In genomic region chr13:108043431-108044221, GRCm38 (mm10) we compare ENCODE assay signal across 8 mouse cellular contexts. TPM values are rescaled to one million over a fixed set of nuclear protein-coding genes. Genes with fewer than 3 reads are reported as not detected.
DNase-seq lines count a peak whose midpoint lies in the region; ATAC-seq lines count a peak whose summit lies in the region.

No protein-coding gene starts in this region.

- no peaks in the 10 kb centered on the region for H3K9me3 ChIP-seq in forebrain, embryonic 11.5 days (ENCODE audit: control insufficient read depth, low read length)
- no peaks in the 10 kb centered on the region for H3K9me3 ChIP-seq in hindbrain, embryonic 14.5 days (ENCODE audit: control insufficient read depth, low read length)
- no peaks in the 10 kb centered on the region for H3K9me3 ChIP-seq in limb, embryonic 12.5 days
- no peaks in the 10 kb centered on the region for H3K9me3 ChIP-seq in midbrain, embryonic 12.5 days

- peak overlapping the region; percentile 77 for H3K4me3 ChIP-seq in forebrain, embryonic 11.5 days (ENCODE audit: low read depth, low read length)
- peak overlapping the region; percentile 65 for H3K4me3 ChIP-seq in hindbrain, embryonic 14.5 days (replicated peaks; ENCODE audit: low read length)
- H3K4me3 ChIP-seq in limb, embryonic 12.5 days (replicated peaks), result peak overlapping the region; percentile 80
- H3K4me3 ChIP-seq in midbrain, embryonic 12.5 days, result peak overlapping the region; percentile 69

- DNase-seq in gastrocnemius, postnatal 25 days, result peak; percentile 9
- DNase-seq in gastrocnemius, postnatal 14 days, result no peak
- DNase-seq in adrenal gland, postnatal 10 days, result peak; percentile 61
- DNase-seq in forebrain, embryonic 11.5 days (ENCODE audit: low spot score), result no peak
- peak; percentile 65 for DNase-seq in hindbrain, embryonic 14.5 days (ENCODE audit: low spot score)
- no peak for DNase-seq in spleen, adult 12 weeks (ENCODE audit: low spot score)

- peak overlapping the region; percentile 83 for H3K4me2 ChIP-seq in forebrain, embryonic 11.5 days (ENCODE audit: low read depth, low read length, severe bottlenecking)
- peak overlapping the region; percentile 52 for H3K4me2 ChIP-seq in hindbrain, embryonic 14.5 days (replicated peaks)
- H3K4me2 ChIP-seq in limb, embryonic 12.5 days, result peak overlapping the region; percentile 59
- H3K4me2 ChIP-seq in midbrain, embryonic 12.5 days (replicated peaks), result peak overlapping the region; percentile 63

- peak; percentile 63; the same call in 1 of the 2 replicates for ATAC-seq in forebrain, embryonic 11.5 days (replicated peaks; ENCODE audit: low FRiP score)
- peak; percentile 71; the same call in 1 of the 2 replicates for ATAC-seq in hindbrain, embryonic 14.5 days (ENCODE audit: low FRiP score)
- peak; percentile 44; the same call in 1 of the 2 replicates for ATAC-seq in limb, embryonic 12.5 days (ENCODE audit: insufficient number of reproducible peaks, insufficient read depth, low FRiP score, low TSS enrichment, low read depth)
- peak; percentile 76 for ATAC-seq in midbrain, embryonic 12.5 days (ENCODE audit: low FRiP score, low read depth)

- peak overlapping the region; percentile 39; the same call in 1 of the 2 replicates for H3K27ac ChIP-seq in forebrain, embryonic 11.5 days (ENCODE audit: low read depth, low read length)
- H3K27ac ChIP-seq in hindbrain, embryonic 14.5 days, result peak overlapping the region; percentile 82
- H3K27ac ChIP-seq in limb, embryonic 12.5 days, result peak overlapping the region; percentile 96
- peak overlapping the region; percentile 75 for H3K27ac ChIP-seq in midbrain, embryonic 12.5 days (replicated peaks)

- no peaks in the 10 kb centered on the region; the same call in 1 of the 2 replicates for H3K36me3 ChIP-seq in forebrain, embryonic 11.5 days (ENCODE audit: control insufficient read depth, insufficient read depth, low read length)
- peaks cover 10% of the 10 kb centered on the region for H3K36me3 ChIP-seq in hindbrain, embryonic 14.5 days (replicated peaks; ENCODE audit: control insufficient read depth, insufficient read depth)
- peaks cover 17% of the 10 kb centered on the region for H3K36me3 ChIP-seq in limb, embryonic 12.5 days
- H3K36me3 ChIP-seq in midbrain, embryonic 12.5 days, result peaks cover 6% of the 10 kb centered on the region; the same call in 1 of the 2 replicates

- H3K4me1 ChIP-seq in forebrain, embryonic 11.5 days (replicated peaks; ENCODE audit: control insufficient read depth, insufficient read depth, low read length), result peaks cover 7% of the 10 kb centered on the region
- peaks cover 27% of the 10 kb centered on the region for H3K4me1 ChIP-seq in hindbrain, embryonic 14.5 days (replicated peaks; ENCODE audit: control insufficient read depth, insufficient read depth, low read length)
- peaks cover 22% of the 10 kb centered on the region for H3K4me1 ChIP-seq in limb, embryonic 12.5 days (replicated peaks)
- peaks cover 40% of the 10 kb centered on the region for H3K4me1 ChIP-seq in midbrain, embryonic 12.5 days

- no peaks in the 10 kb centered on the region for H3K27me3 ChIP-seq in forebrain, embryonic 11.5 days (ENCODE audit: control insufficient read depth, insufficient read depth, low read length)
- no peaks in the 10 kb centered on the region for H3K27me3 ChIP-seq in hindbrain, embryonic 14.5 days (ENCODE audit: control insufficient read depth, insufficient read depth, low read length)
- H3K27me3 ChIP-seq in limb, embryonic 12.5 days, result no peaks in the 10 kb centered on the region
- H3K27me3 ChIP-seq in midbrain, embryonic 12.5 days, result peaks cover 12% of the 10 kb centered on the region

- H3K9ac ChIP-seq in forebrain, embryonic 11.5 days (ENCODE audit: low read length), result peak overlapping the region; percentile 69
- peak overlapping the region; percentile 81 for H3K9ac ChIP-seq in hindbrain, embryonic 14.5 days
- H3K9ac ChIP-seq in limb, embryonic 12.5 days (replicated peaks), result peak overlapping the region; percentile 97
- peak overlapping the region; percentile 87 for H3K9ac ChIP-seq in midbrain, embryonic 12.5 days (replicated peaks)

- intact Hi-C loops in gastrocnemius, postnatal 14 days (cut with DNase I; ENCODE audit: low total_unique reads), result loop anchor here (10.0 kb wide), 3 partner anchors 111 to 579 kb away; partner anchors contain the start of genes Ercc8 and Ndufaf2

- 6% methylated on average over 23 of the region's 23 CpGs for WGBS in forebrain, embryonic 11.5 days
- 3% methylated on average over 23 of the region's 23 CpGs for WGBS in hindbrain, embryonic 14.5 days
- 5% methylated on average over 23 of the region's 23 CpGs for WGBS in limb, embryonic 12.5 days
- 5% methylated on average over 23 of the region's 23 CpGs for WGBS in midbrain, embryonic 12.5 days

RNA-seq across cellular contexts. Expression of gene Smim15, which starts 0.6 kb away (rescaled TPM):
- 10 to 100 TPM; 14.2 to 15.9 TPM for total RNA-seq in gastrocnemius, postnatal 25 days (2021)
- 10 to 100 TPM; 18.7 to 20.1 TPM for total RNA-seq in gastrocnemius, postnatal 14 days (2021)
- total RNA-seq in adrenal gland, postnatal 10 days (2021), result 10 to 100 TPM; 35.3 to 39.3 TPM
- 59.0 and 63.0 TPM in 2 replicates for polyA plus RNA-seq in forebrain, embryonic 11.5 days (2014; fragmentation: Nextera tagmentation; extraction: Ambion mirVana)
- polyA plus RNA-seq in hindbrain, embryonic 14.5 days (2014; fragmentation: Nextera tagmentation; extraction: Ambion mirVana), result 33.6 and 40.2 TPM in 2 replicates
- 51.3 and 52.4 TPM in 2 replicates for polyA plus RNA-seq in limb, embryonic 12.5 days (2016; fragmentation: Nextera tagmentation; extraction: Ambion mirVana)
- 45.8 and 50.4 TPM in 2 replicates for polyA plus RNA-seq in midbrain, embryonic 12.5 days (2016; fragmentation: Nextera tagmentation; extraction: Ambion mirVana)

Comparison
In these comparisons a context has a peak if more than half of its experiments do, and no peak if none do; other contexts are left out.
1. DNase-seq: peak in gastrocnemius, postnatal 25 days (single experiment), adrenal gland, postnatal 10 days (single experiment) and hindbrain, embryonic 14.5 days (single experiment); none in gastrocnemius, postnatal 14 days (single experiment), forebrain, embryonic 11.5 days (single experiment) and spleen, adult 12 weeks (single experiment).
2. H3K27ac ChIP-seq: peak in every context shown above with its lines; median percentile 96 in limb, embryonic 12.5 days; 82 in hindbrain, embryonic 14.5 days; 75 in midbrain, embryonic 12.5 days; 39 in forebrain, embryonic 11.5 days.
3. Peak in every context shown above with its lines, with median percentiles within 50 percentile points of each other: ATAC-seq, H3K4me2 ChIP-seq, H3K4me3 ChIP-seq and H3K9ac ChIP-seq.